Mouse (Mus musculus) G1E (cell line): Measurements from ENCODE around the gene Cacnb4. TPM values are rescaled to one million over a fixed set of nuclear protein-coding genes. Genes with fewer than 3 reads are reported as not detected.

Source experiments
- ATAC-seq: 2 replicates; pipeline ENCODE4 v1.8.0; 2016; ENCODE audit warnings: mild to moderate bottlenecking; ENCODE audit not compliant: insufficient number of reproducible peaks, poor library complexity, low FRiP score, severe bottlenecking; ENCODE audit errors: extremely low read depth
- DNase-seq: peaks from one replicate; pipeline ENCODE4 v3.0.0; 2012; ENCODE audit warnings: low spot score
- H3K27me3 ChIP-seq: 2 replicates; pipeline ENCODE4 v1.6.1; 2012; ENCODE audit warnings: mild to moderate bottlenecking, low read length, inconsistent platforms; ENCODE audit not compliant: insufficient read depth
- H3K36me3 ChIP-seq: replicated peaks from 2 replicates; pipeline ENCODE3; 2012; ENCODE audit warnings: mild to moderate bottlenecking, inconsistent platforms
- H3K4me1 ChIP-seq: 2 replicates; pipeline ENCODE4 v1.6.1; 2012; ENCODE audit warnings: low read depth, low read length, inconsistent platforms, mixed read lengths; ENCODE audit not compliant: insufficient read depth
- H3K4me3 ChIP-seq: 2 replicates; pipeline ENCODE4 v1.5.1; 2012; ENCODE audit warnings: low read depth, mild to moderate bottlenecking, inconsistent platforms, low read length, moderate library complexity, mixed read lengths
- H3K9me3 ChIP-seq: replicated peaks from 2 replicates; pipeline ENCODE4 v1.6.1; 2012; ENCODE audit warnings: inconsistent platforms
- CTCF ChIP-seq: IDR thresholded peaks from 2 replicates; pipeline ENCODE4 v1.5.1; 2012; ENCODE audit warnings: low read depth, low read length, inconsistent platforms, mixed read lengths
- GATA1 ChIP-seq: IDR thresholded peaks from 2 replicates; pipeline ENCODE4 v1.6.1; 2012; ENCODE audit warnings: borderline replicate concordance, low read length, inconsistent platforms, mixed read lengths
- GATA2 ChIP-seq: IDR thresholded peaks from 2 replicates; pipeline ENCODE4 v1.6.1; 2012; ENCODE audit warnings: low read depth, low read length, inconsistent platforms, borderline replicate concordance
- POLR2AphosphoS5 ChIP-seq: IDR thresholded peaks from 2 replicates; pipeline ENCODE4 v1.6.1; 2012; ENCODE audit warnings: low read depth, low read length, inconsistent platforms; ENCODE audit not compliant: insufficient replicate concordance
- TAL1 ChIP-seq: conservative IDR thresholded peaks from 2 replicates; pipeline ENCODE4 v1.6.1; 2012; ENCODE audit warnings: low read depth, low read length, inconsistent platforms, mixed read lengths
- polyA plus RNA-seq: library from polyadenylated mRNA; stranded (reverse); fragments of >175 nt; gene quantifications from 2 replicates; pipeline ENCODE4 v1.2.3, GENCODE M21; 2012
- total RNA-seq, 2 experiments: library from RNA; stranded (forward) in 1 of 2; stranded (reverse) in 1 of 2; fragments of 200-1000 nt in 1 of 2; fragments of >200 nt in 1 of 2; fragmentation: Nextera tagmentation in 1 of 2; gene quantifications; 2 replicates each; pipeline ENCODE4 v1.2.3; 2014 to 2017

The Cacnb4 gene
- total and polyA plus RNA-seq, 3 experiments, result 0.01 to 0.15 (median 0.11) TPM

GRCm38 (mm10) chr2:52638857-52639529, 37.6 kb downstream of the Cacnb4 start:
- Histone ChIP-seq H3K9me3 (no peaks in the 10 kb centered on the region), H3K27me3 (0 out of 2 replicates have a peak, but pooled peaks cover 5% of the 10 kb centered on the region), H3K4me3 (no peak overlapping the region), H3K4me1 (no peaks in the 10 kb centered on the region), H3K36me3 (no peaks in the 10 kb centered on the region)
- TF ChIP-seq GATA1 (no peak), TAL1 (no peak), GATA2 (no peak), CTCF (no peak)
- ATAC-seq, result no peak
- no peak for DNase-seq

GRCm38 (mm10) chr2:52638226-52638625, 38.4 kb downstream of the Cacnb4 start:
- Histone ChIP-seq H3K4me3 (no peak overlapping the region), H3K36me3 (no peaks in the 10 kb centered on the region), H3K9me3 (no peaks in the 10 kb centered on the region), H3K27me3 (0 out of 2 replicates have a peak, but pooled peaks cover 5% of the 10 kb centered on the region), H3K4me1 (no peaks in the 10 kb centered on the region)
- no peak for TF ChIP-seq TAL1
- TF ChIP-seq POLR2AphosphoS5, result no peak
- no peak for TF ChIP-seq CTCF
- no peak for TF ChIP-seq GATA2
- TF ChIP-seq GATA1, result no peak
- no peak for ATAC-seq
- no peak for DNase-seq

DNA sequence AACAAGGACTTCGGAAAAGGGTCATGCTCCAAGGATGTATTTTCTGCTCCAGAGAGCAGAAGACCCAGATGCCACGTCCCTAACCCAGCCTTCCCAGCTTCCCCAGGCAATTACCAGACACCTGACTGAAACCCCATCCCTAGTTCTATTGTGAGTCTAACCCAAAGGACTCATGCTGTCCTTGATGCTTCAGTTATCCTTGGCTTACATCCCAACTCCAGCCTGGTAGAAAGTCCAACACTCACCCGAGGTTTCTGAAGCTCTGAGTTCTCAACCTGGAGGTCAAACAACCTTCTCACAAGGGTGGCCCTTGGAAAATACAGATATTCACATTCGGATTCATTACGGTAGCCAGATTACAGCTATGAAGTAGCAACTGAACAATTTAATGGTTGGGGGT, 40.6 kb downstream of the Cacnb4 start:
- Histone ChIP-seq H3K36me3 (no peaks in the 10 kb centered on the region), H3K9me3 (no peaks in the 10 kb centered on the region), H3K27me3 (0 out of 2 replicates have a peak, but pooled peaks cover 5% of the 10 kb centered on the region), H3K4me1 (no peaks in the 10 kb centered on the region), H3K4me3 (no peak overlapping the region)
- ATAC-seq (no peak), DNase-seq (no peak)
- TF ChIP-seq CTCF (no peak), GATA2 (no peak), POLR2AphosphoS5 (no peak), TAL1 (no peak), GATA1 (no peak)

DNA sequence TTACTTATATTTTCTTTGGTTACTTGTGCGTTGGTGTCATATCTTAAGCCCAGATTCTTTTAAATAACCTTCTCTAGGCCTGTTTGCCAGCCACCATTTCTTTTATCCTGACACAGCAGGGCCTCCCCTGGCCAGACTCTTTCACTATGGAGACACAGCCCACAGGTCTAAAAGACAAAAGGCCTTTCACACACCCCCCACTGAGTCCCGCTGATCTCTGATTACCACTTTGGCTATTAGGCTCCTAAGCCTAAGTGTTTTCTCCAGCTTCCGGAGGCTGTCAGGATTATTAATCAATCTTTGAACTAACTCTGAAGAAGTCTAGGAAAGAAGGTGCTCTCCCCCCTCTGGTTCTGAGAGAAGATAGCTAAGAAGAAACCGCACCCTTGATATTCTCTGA, 41.3 kb downstream of the Cacnb4 start:
- no peak for ATAC-seq
- 0 out of 2 replicates have a peak, but pooled peaks cover 5% of the 10 kb centered on the region for H3K27me3 ChIP-seq

GRCm38 (mm10) chr2:52632880-52633279, 43.8 kb downstream of the Cacnb4 start:
- no peaks in the 10 kb centered on the region for H3K27me3 ChIP-seq
- no peaks in the 10 kb centered on the region for H3K36me3 ChIP-seq
- H3K9me3 ChIP-seq, result no peaks in the 10 kb centered on the region
- TF ChIP-seq CTCF, result peak; percentile 35
- no peak for TF ChIP-seq POLR2AphosphoS5
- TF ChIP-seq GATA2, result no peak
- H3K4me1 ChIP-seq, result no peaks in the 10 kb centered on the region
- ATAC-seq (no peak), DNase-seq (peak; percentile 8)
- no peak overlapping the region for H3K4me3 ChIP-seq

More for the DNA sequence above, 41.3 kb downstream of the Cacnb4 start:
- Histone ChIP-seq H3K36me3 (no peaks in the 10 kb centered on the region), H3K4me1 (no peaks in the 10 kb centered on the region), H3K9me3 (no peaks in the 10 kb centered on the region), H3K4me3 (no peak overlapping the region)
- no peak for DNase-seq
- TF ChIP-seq POLR2AphosphoS5, result no peak
- no peak for TF ChIP-seq GATA2
- no peak for TF ChIP-seq CTCF
- TF ChIP-seq GATA1, result no peak
- TF ChIP-seq TAL1, result no peak

DNA sequence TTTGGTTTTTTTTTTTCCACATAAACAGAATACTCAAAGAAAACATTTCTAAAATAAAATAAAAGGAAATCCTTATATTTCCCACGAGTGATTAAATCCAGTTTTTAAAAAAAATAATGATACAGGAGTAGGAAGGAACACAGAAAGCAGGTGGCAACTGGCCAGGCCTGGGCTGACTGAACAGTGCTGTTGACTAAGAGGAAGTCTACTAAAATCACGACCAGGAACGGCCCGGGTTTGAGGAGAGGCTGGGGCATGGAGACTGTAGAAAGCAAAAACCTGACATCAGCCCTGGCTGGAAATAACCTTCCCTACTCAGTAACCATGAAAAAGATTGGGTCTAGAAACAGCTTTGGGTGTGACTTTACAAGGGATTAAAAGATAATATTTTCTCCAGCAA, 48.4 kb downstream of the Cacnb4 start:
- no peaks in the 10 kb centered on the region for H3K27me3 ChIP-seq
- no peak for ATAC-seq
- H3K4me3 ChIP-seq, result no peak overlapping the region
- H3K4me1 ChIP-seq, result no peaks in the 10 kb centered on the region
- DNase-seq, result no peak
- H3K9me3 ChIP-seq, result no peaks in the 10 kb centered on the region
- H3K36me3 ChIP-seq, result no peaks in the 10 kb centered on the region
- TF ChIP-seq POLR2AphosphoS5 (no peak), TAL1 (no peak), GATA1 (no peak), GATA2 (no peak), CTCF (no peak)

DNA sequence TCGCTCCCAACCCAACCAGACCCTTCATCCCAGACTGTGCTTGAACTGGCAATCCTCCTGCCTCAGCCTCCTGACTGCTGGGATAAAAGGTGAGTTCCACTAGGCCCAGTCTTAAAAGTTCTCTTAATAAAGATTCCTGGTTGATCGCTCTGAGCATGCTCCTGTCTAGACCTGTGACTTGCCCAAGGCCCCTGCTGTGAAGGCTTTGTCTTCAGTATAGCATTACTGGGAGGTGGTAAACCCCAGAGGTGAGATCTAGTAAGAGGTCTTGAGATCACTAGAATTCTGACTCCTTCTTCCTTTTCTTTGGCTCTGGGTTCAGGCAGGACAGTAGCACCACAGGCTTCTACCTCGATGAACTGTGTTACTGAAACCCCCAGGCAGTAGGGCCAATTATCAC, 50.4 kb downstream of the Cacnb4 start:
- TF ChIP-seq TAL1 (no peak), POLR2AphosphoS5 (no peak), GATA1 (no peak), GATA2 (no peak), CTCF (no peak)
- Histone ChIP-seq H3K9me3 (no peaks in the 10 kb centered on the region), H3K27me3 (no peaks in the 10 kb centered on the region), H3K36me3 (no peaks in the 10 kb centered on the region), H3K4me3 (no peak overlapping the region), H3K4me1 (no peaks in the 10 kb centered on the region)
- no peak for ATAC-seq
- DNase-seq, result no peak
